Mouse (Mus musculus) spleen, adult 2 months (tissue): Measurements from ENCODE around the gene Zfp362. TPM values are rescaled to one million over a fixed set of nuclear protein-coding genes. Genes with fewer than 3 reads are reported as not detected.

Source experiments
- DNase-seq, 2 experiments: peaks; one replicate each; pipeline versions ENCODE4 v3.0.0 to v3.0.0-alpha.2; 2012 to 2021; ENCODE audit warnings: low spot score in 2 of 2, low read depth in 1 of 2
- H3K27ac ChIP-seq: fragments of 200-500 bp; 2 replicates; pipeline ENCODE4 v1.5.1; 2012; ENCODE audit warnings: low read length, inconsistent platforms; ENCODE audit not compliant: insufficient read depth
- H3K27me3 ChIP-seq: fragments of 200-500 bp; 2 replicates; pipeline ENCODE4 v1.6.1; 2012; ENCODE audit warnings: mild to moderate bottlenecking, moderate library complexity, low read length, inconsistent platforms; ENCODE audit not compliant: control insufficient read depth, insufficient read depth
- H3K36me3 ChIP-seq: fragments of 200-500 bp; 2 replicates; pipeline ENCODE4 v1.6.1; 2012; ENCODE audit warnings: mild to moderate bottlenecking, low read length, inconsistent platforms; ENCODE audit not compliant: control insufficient read depth, insufficient read depth
- H3K4me1 ChIP-seq: fragments of 200-500 bp; 2 replicates; pipeline ENCODE4 v1.6.1; 2011; ENCODE audit warnings: inconsistent platforms; ENCODE audit not compliant: control insufficient read depth, insufficient read depth, insufficient read length
- H3K4me3 ChIP-seq: fragments of 200-500 bp; 2 replicates; pipeline ENCODE4 v1.5.1; 2011; ENCODE audit warnings: mild to moderate bottlenecking, inconsistent platforms; ENCODE audit not compliant: insufficient read depth, insufficient read length; ENCODE audit errors: extremely low read depth
- CTCF ChIP-seq: fragments of 200-500 bp; IDR thresholded peaks from 2 replicates; pipeline ENCODE4 v1.5.1; 2011; ENCODE audit warnings: mild to moderate bottlenecking, inconsistent platforms; ENCODE audit not compliant: insufficient read depth, insufficient read length, insufficient replicate concordance; ENCODE audit errors: extremely low read depth
- POLR2A ChIP-seq: fragments of 200-500 bp; IDR thresholded peaks from 2 replicates; pipeline ENCODE4 v1.6.1; 2011; ENCODE audit warnings: low read depth, low read length, inconsistent platforms
- WGBS: fragments of 180-500 bp; shearing (Covaris S2); methylation state at CpG from one replicate; pipeline ENCODE4 v1.1.7; 2018; 5-methylcytosine and 5-hydroxymethylcytosine counted together
- polyA plus RNA-seq: library from polyadenylated mRNA; depleted of rRNA; stranded (reverse); fragments of >200 nt; gene quantifications from 2 replicates; pipeline ENCODE4 v1.2.3, GENCODE M21; 2012

Zfp362 gene
- polyA plus RNA-seq, 1 experiment, result 52.7 TPM

DNA sequence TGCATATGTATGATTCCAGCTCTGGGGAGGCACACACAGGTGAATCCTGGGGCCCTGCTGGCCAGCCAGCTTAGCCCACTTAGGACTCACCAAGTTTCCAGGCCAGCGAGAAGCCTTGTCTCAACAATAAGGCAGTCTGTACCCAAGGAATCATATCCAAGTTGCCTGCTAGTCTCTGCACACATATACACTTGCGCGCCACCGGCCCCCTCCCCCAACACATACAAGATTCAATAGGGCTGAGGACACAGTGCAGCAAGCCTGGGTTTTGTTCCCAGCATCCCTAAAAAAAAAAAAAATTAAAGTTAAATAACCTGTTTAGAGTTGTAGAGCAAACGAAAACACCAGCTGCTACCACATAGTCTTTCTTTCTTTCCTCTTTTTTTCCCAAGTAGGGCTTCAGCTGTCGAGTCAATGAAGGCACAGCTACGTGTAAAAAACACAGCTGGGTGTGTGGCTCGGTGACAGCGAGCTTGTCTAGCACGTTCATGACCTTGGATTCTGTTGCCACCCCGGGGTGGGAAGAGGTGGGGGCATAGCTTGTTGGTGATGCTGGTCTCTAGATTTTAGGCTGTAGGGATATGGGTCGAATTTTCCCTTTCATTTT lies 39.6 kb upstream of the Zfp362 start:
- WGBS, result 78% methylated on average over 12 of the region's 12 CpGs
- H3K4me3 ChIP-seq, result no peak overlapping the region
- H3K27ac ChIP-seq, result no peak overlapping the region
- no peak for DNase-seq
- H3K4me1 ChIP-seq, result no peaks in the 10 kb centered on the region
- no peak for TF ChIP-seq POLR2A
- no peak for TF ChIP-seq CTCF
- no peaks in the 10 kb centered on the region for H3K36me3 ChIP-seq
- H3K27me3 ChIP-seq, result no peaks in the 10 kb centered on the region

DNA sequence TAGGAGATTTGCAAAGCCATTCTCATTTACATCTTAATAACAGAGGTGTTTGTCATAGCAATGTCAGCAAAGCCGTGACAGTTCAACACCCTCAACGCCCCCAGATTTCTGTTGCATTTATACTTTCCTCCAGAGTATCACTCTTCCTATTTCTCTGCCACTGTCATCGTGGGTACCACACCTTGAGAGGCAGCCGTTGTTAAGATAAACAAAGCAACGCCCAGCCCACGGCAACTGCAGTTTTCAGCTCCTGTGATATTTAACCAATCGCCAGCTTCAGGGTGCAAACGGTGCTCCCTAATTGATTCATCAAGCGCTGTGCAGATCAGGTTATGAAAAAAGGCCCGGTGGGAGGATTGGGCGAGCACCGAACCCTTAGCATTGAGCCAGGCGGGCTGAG lies 38.7 kb upstream of the Zfp362 start:
- Histone ChIP-seq H3K4me1 (no peaks in the 10 kb centered on the region), H3K36me3 (no peaks in the 10 kb centered on the region), H3K27me3 (no peaks in the 10 kb centered on the region), H3K4me3 (no peak overlapping the region), H3K27ac (no peak overlapping the region)
- WGBS, result 69% methylated on average over 13 of the region's 13 CpGs
- TF ChIP-seq CTCF (no peak), POLR2A (no peak)
- DNase-seq, result no peak

DNA sequence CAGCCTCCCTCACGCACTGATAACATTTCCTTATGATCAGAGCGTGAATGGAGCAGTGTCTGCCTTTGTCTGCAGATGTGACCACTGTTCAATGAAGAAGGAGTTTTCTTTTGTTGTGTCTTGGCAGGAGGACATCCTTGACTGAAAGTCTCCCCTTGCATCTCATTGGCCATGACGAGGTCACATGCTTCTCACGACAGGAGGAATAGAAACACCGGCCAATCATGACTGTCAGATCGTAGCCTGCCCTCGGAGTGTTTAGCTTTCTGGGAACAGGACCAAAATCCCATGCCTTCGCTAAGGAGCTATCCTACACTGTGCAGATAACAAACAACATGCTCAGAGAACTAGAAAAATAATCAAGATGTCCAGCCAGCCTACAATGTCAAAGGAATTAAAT lies 35.4 kb upstream of the Zfp362 start:
- Histone ChIP-seq H3K27me3 (no peaks in the 10 kb centered on the region), H3K4me3 (no peak overlapping the region), H3K36me3 (no peaks in the 10 kb centered on the region), H3K27ac (no peak overlapping the region), H3K4me1 (peaks cover 3% of the 10 kb centered on the region; the same call in 1 of the 2 replicates)
- TF ChIP-seq CTCF (no peak), POLR2A (no peak)
- DNase-seq, result no peak
- 86% methylated on average over 8 of the region's 8 CpGs for WGBS

DNA sequence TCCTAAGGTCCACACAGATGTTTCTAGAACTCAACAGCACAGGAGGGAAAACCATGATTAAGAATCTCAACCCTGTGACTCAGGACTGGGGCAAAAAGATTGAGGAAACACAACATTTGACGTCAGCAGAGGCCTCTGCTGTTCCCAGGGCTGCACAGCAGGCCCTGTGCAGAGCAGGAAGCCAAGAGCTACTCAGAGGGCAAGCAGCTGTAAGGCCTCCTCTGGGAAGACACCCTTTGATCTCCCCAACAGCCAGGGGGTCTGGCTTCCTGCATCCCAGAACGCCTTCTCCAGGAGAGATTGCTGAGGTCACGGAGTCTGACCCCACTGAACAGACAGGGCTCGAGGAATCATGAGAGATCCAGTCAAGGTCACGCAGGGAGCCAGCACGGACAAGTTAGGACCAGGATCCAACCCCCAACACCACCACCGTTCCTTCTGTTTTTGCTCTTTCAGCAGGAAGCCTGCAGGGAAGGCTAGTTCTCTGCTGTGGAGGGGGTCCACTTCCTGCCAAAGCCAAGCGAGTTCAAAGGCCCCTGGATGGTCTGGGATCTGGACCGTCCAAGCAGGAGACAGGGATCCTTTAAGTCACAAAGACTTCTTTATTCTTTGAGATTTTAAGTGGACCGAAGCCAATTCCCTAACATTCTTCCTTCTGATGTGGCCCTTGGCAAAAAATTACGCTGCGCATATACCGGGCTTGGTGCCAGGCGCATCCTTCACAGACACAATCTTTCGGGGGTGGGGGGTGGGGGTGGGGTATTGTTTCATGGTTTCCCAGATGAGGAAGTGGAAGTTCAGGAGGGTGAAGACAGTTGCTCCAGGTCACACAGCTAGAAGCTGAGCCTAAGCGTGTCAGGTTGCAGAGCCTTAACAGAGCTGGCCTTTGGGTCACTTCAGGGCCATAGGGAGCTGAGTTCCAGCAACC lies 34.2 kb upstream of the Zfp362 start:
- WGBS, result 54% methylated on average over 16 of the region's 16 CpGs
- Histone ChIP-seq H3K4me1 (peaks cover 3% of the 10 kb centered on the region; the same call in 1 of the 2 replicates), H3K27me3 (no peaks in the 10 kb centered on the region), H3K36me3 (no peaks in the 10 kb centered on the region), H3K4me3 (no peak overlapping the region), H3K27ac (peak overlapping the region; percentile 54; the same call in 1 of the 2 replicates)
- DNase-seq, result no peak
- no peak for TF ChIP-seq CTCF
- TF ChIP-seq POLR2A, result no peak

DNA sequence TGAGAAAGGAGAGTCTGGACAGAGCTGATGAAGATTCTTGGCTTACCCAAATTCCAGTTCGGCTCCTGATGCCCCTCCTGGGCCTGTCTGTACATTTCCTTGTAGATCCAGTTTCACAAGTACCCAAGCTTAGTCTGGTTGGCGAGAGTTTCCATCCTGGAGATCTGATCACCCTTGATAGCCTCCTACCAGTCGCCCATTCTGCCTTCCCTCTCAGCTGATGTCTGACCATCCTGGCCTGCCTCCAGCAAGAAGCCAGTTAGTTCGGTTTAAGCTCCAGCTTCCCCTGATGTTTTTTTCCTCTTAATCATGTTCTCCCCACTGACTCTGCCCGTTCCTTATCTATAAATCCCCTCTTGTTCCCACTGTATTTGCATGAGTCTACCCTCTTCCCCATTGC lies 32.4 kb upstream of the Zfp362 start:
- Histone ChIP-seq H3K4me1 (peaks cover 3% of the 10 kb centered on the region; the same call in 1 of the 2 replicates), H3K4me3 (no peak overlapping the region), H3K27ac (no peak overlapping the region), H3K36me3 (no peaks in the 10 kb centered on the region), H3K27me3 (no peaks in the 10 kb centered on the region; the same call in 1 of the 2 replicates)
- 52% methylated on average over 5 of the region's 5 CpGs for WGBS
- TF ChIP-seq POLR2A (no peak), CTCF (no peak)
- no peak for DNase-seq

DNA sequence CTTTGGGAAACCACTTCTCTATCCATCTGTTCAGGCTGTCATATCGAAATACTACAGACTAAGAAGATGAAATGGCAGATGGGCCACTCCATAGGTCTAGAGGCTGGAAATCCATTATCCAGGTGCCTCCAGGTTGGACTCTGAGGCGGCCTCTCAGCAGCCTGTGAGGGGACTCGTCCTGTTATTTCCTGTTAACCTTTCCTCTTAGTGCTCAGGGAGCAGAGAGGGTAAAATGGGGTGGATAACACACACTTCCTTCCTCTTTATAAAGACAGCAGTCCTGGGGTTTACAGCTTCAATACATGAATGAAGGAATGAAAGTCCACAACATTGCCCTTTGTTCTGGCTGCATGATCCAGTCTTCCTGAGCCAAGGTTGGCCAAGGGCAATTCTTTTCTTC lies 18.3 kb upstream of the Zfp362 start:
- Histone ChIP-seq H3K4me1 (no peaks in the 10 kb centered on the region), H3K36me3 (no peaks in the 10 kb centered on the region), H3K27ac (no peak overlapping the region), H3K4me3 (no peak overlapping the region), H3K27me3 (no peaks in the 10 kb centered on the region)
- no peak for TF ChIP-seq CTCF
- TF ChIP-seq POLR2A, result no peak
- WGBS, result 19% methylated on average over 3 of the region's 3 CpGs
- DNase-seq, result no peak

DNA sequence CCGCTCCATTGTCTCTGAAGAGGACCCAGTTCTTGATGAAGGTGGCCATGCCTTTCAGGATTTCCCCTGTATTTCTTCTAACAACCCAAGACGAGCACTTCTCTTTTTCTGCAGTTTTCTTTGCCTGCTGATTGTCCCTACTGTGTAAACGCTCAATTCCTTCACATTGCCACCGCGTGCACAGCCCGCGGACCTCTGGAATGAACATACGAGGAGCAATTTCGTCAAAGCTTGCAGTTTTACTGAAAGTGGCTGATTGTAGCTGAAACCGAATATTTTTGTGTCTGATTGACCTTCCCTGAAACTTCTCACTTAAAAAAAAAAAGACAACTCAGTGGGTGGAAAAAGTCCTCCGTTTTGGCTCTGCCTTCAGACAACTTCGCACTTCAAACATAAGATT lies 14.7 kb upstream of the Zfp362 start:
- Histone ChIP-seq H3K27ac (no peak overlapping the region), H3K4me1 (no peaks in the 10 kb centered on the region), H3K36me3 (no peaks in the 10 kb centered on the region), H3K27me3 (no peaks in the 10 kb centered on the region), H3K4me3 (no peak overlapping the region)
- WGBS, result 47% methylated on average over 12 of the region's 12 CpGs
- DNase-seq, result no peak
- TF ChIP-seq CTCF (no peak), POLR2A (no peak)
